11 mouse cellular contexts compared by ENCODE assay signal in genomic region chr13:29414470-29414869, GRCm38 (mm10).
A peak's percentile ranks its signal among the peaks of the same experiment; 100 is the strongest.
DNase-seq lines count a peak whose midpoint lies in the region; ATAC-seq lines count a peak whose summit lies in the region.
"Had no signal": no experiment of that assay in that cellular context is flagged by ENCODE, and none has a peak within 500 bp of the region (broad histone marks: within the 10 kb centered on the region; RNA-seq: fewer than 3 reads in every experiment).

No protein-coding gene starts in this region.

- H3K9ac ChIP-seq in forebrain, embryonic 15.5 days (replicated peaks) = no peak overlapping the region
- no peak overlapping the region for H3K9ac ChIP-seq in midbrain, embryonic 14.5 days (replicated peaks; ENCODE audit: low read length)

- H3K4me2 ChIP-seq in forebrain, embryonic 15.5 days (replicated peaks) = no peak overlapping the region
- H3K4me2 ChIP-seq in midbrain, embryonic 14.5 days (ENCODE audit: low read length) = no peak overlapping the region

- whole genome bisulfite sequencing in forebrain, embryonic 15.5 days = 29% methylated on average over 3 of the region's 3 CpGs
- 27% methylated on average over 3 of the region's 3 CpGs for WGBS in midbrain, embryonic 14.5 days

- H3K4me1 ChIP-seq in forebrain, embryonic 15.5 days = peaks cover 35% of the 10 kb centered on the region
- peaks cover 37% of the 10 kb centered on the region for H3K4me1 ChIP-seq in midbrain, embryonic 14.5 days (ENCODE audit: control insufficient read depth, insufficient read depth, low read length)

- peak; percentile 31 for DNase-seq in embryo, embryonic 11 days
- DNase-seq in embryo, embryonic 10.5 days (ENCODE audit: low spot score) = no peak
- peak; percentile 13 to 27 for DNase-seq in heart, postnatal 36 days
- peak; percentile 44 for DNase-seq in midbrain, embryonic 14.5 days
- DNase-seq in left cerebral cortex, postnatal 4 days = no peak
- no peak for DNase-seq in right cerebral cortex, adult 2 months (ENCODE audit: low spot score in 2 of 2)
- DNase-seq in left cerebral cortex, adult 11 months (ENCODE audit: low spot score) = no peak
- DNase-seq: lung, postnatal 10 days; spleen, adult 18-20 months had no signal

- H3K4me3 ChIP-seq in forebrain, embryonic 15.5 days = no peak overlapping the region
- H3K4me3 ChIP-seq in midbrain, embryonic 14.5 days (replicated peaks; ENCODE audit: low read depth, low read length) = no peak overlapping the region

- H3K27me3 ChIP-seq in forebrain, embryonic 15.5 days = no peaks in the 10 kb centered on the region
- no peaks in the 10 kb centered on the region for H3K27me3 ChIP-seq in midbrain, embryonic 14.5 days (ENCODE audit: control insufficient read depth, insufficient read depth, low read length)

- no peaks in the 10 kb centered on the region for H3K9me3 ChIP-seq in forebrain, embryonic 15.5 days
- H3K9me3 ChIP-seq in midbrain, embryonic 14.5 days (ENCODE audit: control insufficient read depth, low read length) = no peaks in the 10 kb centered on the region

- no peak for ATAC-seq in forebrain, embryonic 15.5 days (replicated peaks)
- no peak for ATAC-seq in midbrain, embryonic 14.5 days (ENCODE audit: low FRiP score, low TSS enrichment)

- intact Hi-C loops in heart, postnatal 36 days (cut with DNase I) = loop anchor here (5.0 to 10.0 kb wide), 2 partner anchors 420 to 457 kb away; no protein-coding TSS in a partner anchor
- intact Hi-C loops in left cerebral cortex, postnatal 4 days (cut with DNase I) = no loop called here

- peak overlapping the region; percentile 86 for H3K27ac ChIP-seq in forebrain, embryonic 15.5 days (replicated peaks)
- H3K27ac ChIP-seq in midbrain, embryonic 14.5 days (replicated peaks; ENCODE audit: low read depth, low read length) = peak overlapping the region; percentile 83
- H3K27ac ChIP-seq: kidney, postnatal 0 days had no signal

- no peaks in the 10 kb centered on the region for H3K36me3 ChIP-seq in forebrain, embryonic 15.5 days
- H3K36me3 ChIP-seq in midbrain, embryonic 14.5 days (ENCODE audit: control insufficient read depth, insufficient read depth, low read length) = no peaks in the 10 kb centered on the region

Comparison
In these comparisons a context has a peak if more than half of its experiments do, and no peak if none do; other contexts are left out.
1. DNase-seq: peak in embryo, embryonic 11 days (single experiment), heart, postnatal 36 days (2 of 2) and midbrain, embryonic 14.5 days (single experiment); none in embryo, embryonic 10.5 days (single experiment), left cerebral cortex, postnatal 4 days (single experiment), right cerebral cortex, adult 2 months (0 of 2) and left cerebral cortex, adult 11 months (single experiment).